Mouse (Mus musculus) stomach, embryonic 14.5 days (tissue): Measurements from ENCODE around the gene 1700037C18Rik. TPM values are rescaled to one million over a fixed set of nuclear protein-coding genes. Genes with fewer than 3 reads are reported as not detected.
A peak's percentile ranks its signal among the peaks of the same experiment; 100 is the strongest.

ENCODE experiments used
- ATAC-seq: fragments of 200-750 bp; cut with Nextera tagmentation; 2 replicates; pipeline ENCODE4 v1.8.0; 2017; ENCODE audit warnings: low read depth, moderate TSS enrichment; ENCODE audit not compliant: insufficient number of reproducible peaks, insufficient read depth, low FRiP score
- H3K27ac ChIP-seq: fragments of 300-500 bp; sonication (generic); 2 replicates; pipeline ENCODE4 v1.5.1; 2014; ENCODE audit warnings: mild to moderate bottlenecking, low read length, moderate library complexity, mixed read lengths
- H3K27me3 ChIP-seq: fragments of 300-500 bp; sonication (generic); 2 replicates; pipeline ENCODE4 v1.6.1; 2014; ENCODE audit warnings: low read length, control low read depth, mixed read lengths; ENCODE audit not compliant: control insufficient read depth, insufficient read depth
- H3K36me3 ChIP-seq: fragments of 300-500 bp; sonication (generic); 2 replicates; pipeline ENCODE4 v1.6.1; 2014; ENCODE audit warnings: mild to moderate bottlenecking, control low read depth, low read length, moderate library complexity, mixed read lengths; ENCODE audit not compliant: control insufficient read depth, insufficient read depth
- H3K4me1 ChIP-seq: fragments of 300-500 bp; sonication (generic); 2 replicates; pipeline ENCODE4 v1.6.1; 2014; ENCODE audit warnings: low read length, control low read depth, mixed read lengths; ENCODE audit not compliant: control insufficient read depth, insufficient read depth
- H3K4me2 ChIP-seq: fragments of 300-500 bp; sonication (generic); replicated peaks from 2 replicates; pipeline ENCODE4 v1.6.1; 2014; ENCODE audit warnings: low read depth, low read length, control low read depth
- H3K4me3 ChIP-seq: fragments of 300-500 bp; sonication (generic); 2 replicates; pipeline ENCODE4 v1.5.1; 2014; ENCODE audit warnings: low read depth, low read length, control low read depth
- H3K9ac ChIP-seq: fragments of 300-500 bp; sonication (generic); replicated peaks from 2 replicates; pipeline ENCODE4 v1.6.1; 2014; ENCODE audit warnings: low read depth, mild to moderate bottlenecking, control low read depth, low read length, moderate library complexity, mixed read lengths
- H3K9me3 ChIP-seq: fragments of 300-500 bp; sonication (generic); 2 replicates; pipeline ENCODE4 v1.6.1; 2016; ENCODE audit warnings: low read depth, low read length, control low read depth; ENCODE audit not compliant: control insufficient read depth
- WGBS: fragments of 180-500 bp; shearing (Covaris S2); extraction: QIAGEN DNeasy Blood & Tissue Kit; methylation state at CpG from one replicate; pipeline ENCODE4 v1.1.7; 2014; 5-methylcytosine and 5-hydroxymethylcytosine counted together
- polyA plus RNA-seq: library from polyadenylated mRNA; unstranded; fragments of >200 nt; fragmentation: Nextera tagmentation; extraction: Ambion mirVana; gene quantifications from 2 replicates; pipeline ENCODE4 v1.2.1, GENCODE M21; 2014

Gene 1700037C18Rik
- polyA plus RNA-seq, 1 experiment from 2014 or later: 6.6 TPM

DNA sequence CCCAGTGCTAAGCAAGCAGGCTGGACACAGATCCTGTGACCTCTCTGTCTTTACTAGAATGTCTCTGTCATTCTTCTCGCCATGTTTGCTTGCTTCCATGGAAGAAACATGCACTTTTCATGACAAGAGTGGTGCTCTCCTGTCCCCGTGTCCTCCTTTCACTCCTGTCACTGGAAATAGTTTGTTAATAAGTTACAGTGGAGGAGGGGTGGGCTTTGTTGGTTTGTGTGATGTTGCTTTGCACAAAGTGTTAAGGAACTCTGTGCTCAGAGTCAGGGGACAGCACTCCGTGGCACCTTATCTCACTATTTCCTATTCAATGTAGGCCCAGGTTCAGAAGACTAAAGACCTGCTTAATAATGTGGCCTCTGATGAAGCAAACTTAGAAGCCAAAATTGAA, 15.0 kb upstream of the 1700037C18Rik start:
- peaks cover 31% of the 10 kb centered on the region for H3K36me3 ChIP-seq
- no peak overlapping the region for H3K4me2 ChIP-seq
- no peak overlapping the region for H3K9ac ChIP-seq
- H3K27me3 ChIP-seq: no peaks in the 10 kb centered on the region
- H3K4me1 ChIP-seq: no peaks in the 10 kb centered on the region
- no peak for ATAC-seq
- no peaks in the 10 kb centered on the region for H3K9me3 ChIP-seq
- no peak overlapping the region for H3K4me3 ChIP-seq
- no peak overlapping the region for H3K27ac ChIP-seq
- WGBS: 83% methylated on average over 3 of the region's 3 CpGs

DNA sequence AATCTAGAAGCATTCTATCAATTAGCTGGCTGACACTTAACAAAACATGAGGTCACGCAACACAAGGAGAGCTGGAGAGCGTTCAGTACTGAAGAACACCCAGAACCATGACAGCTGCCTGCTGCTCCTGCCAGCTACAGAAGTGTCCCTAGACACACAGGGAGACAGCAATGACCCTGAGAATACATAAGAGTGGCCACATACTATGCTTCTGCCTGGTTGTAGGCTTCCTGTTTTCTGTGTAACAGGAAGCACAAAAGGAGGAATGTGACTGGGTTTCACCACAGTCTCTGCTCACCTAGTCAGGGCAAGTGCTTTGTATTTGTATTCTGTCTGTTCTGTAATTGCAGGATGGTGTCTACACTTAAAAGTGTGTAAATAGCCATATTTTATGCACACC, 12.3 kb upstream of the 1700037C18Rik start:
- Histone ChIP-seq H3K27ac (no peak overlapping the region), H3K36me3 (peaks cover 36% of the 10 kb centered on the region), H3K27me3 (no peaks in the 10 kb centered on the region), H3K4me2 (no peak overlapping the region), H3K9me3 (no peaks in the 10 kb centered on the region), H3K4me1 (no peaks in the 10 kb centered on the region), H3K9ac (no peak overlapping the region), H3K4me3 (no peak overlapping the region)
- WGBS: 89% methylated on average over 2 of the region's 2 CpGs
- ATAC-seq: no peak

DNA sequence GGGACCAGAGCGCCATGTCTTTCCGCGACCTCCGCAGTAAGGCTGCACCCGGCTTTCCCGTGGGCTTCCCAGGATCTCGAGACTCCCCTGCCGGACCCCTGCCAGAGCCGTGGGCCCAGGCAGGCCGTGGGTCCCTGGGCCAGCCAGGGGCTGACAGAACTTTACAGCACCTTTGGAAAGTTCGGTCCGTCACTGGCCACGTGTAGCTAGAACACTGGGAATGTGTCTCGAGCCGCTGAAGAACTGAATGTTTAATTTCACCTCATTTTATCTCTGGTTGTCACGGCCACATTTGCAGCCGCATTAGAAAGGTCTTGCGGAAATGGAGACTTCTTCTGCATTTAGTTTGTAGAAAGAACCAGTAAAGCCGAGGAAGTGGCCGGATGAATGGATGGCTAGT, 629 bp upstream of the 1700037C18Rik start:
- Histone ChIP-seq H3K9ac (peak overlapping the region; percentile 54), H3K4me2 (peak overlapping the region; percentile 57), H3K27me3 (no peaks in the 10 kb centered on the region), H3K27ac (peak overlapping the region; percentile 66; the same call in 1 of the 2 replicates), H3K4me1 (peaks cover 4% of the 10 kb centered on the region; the same call in 1 of the 2 replicates), H3K36me3 (peaks cover 19% of the 10 kb centered on the region), H3K4me3 (peak overlapping the region; percentile 45), H3K9me3 (no peaks in the 10 kb centered on the region)
- 6% methylated on average over 20 of the region's 20 CpGs for WGBS
- no peak for ATAC-seq

DNA sequence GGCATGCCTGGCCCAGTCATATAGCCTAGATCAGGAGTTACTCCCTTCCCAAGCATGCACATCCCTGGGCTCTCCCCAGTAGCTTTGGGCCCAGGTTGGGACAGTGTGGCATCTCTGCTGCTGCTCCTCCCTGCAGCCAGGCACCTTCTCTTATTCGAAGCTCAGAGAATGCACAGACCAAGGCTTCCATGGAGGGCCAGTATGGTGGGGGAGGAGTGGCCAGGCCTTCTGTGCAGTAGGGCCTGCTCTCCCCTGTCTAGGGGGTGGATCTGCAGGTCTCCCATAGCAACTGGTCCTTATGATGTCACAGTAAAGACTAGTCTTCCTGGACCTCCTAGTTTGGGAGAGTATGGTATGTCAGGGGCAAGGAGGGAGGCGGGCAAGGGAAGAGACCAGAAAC, 1.0 kb downstream of the 1700037C18Rik start:
- Histone ChIP-seq H3K36me3 (peaks cover 18% of the 10 kb centered on the region), H3K27ac (no peak overlapping the region), H3K9ac (no peak overlapping the region), H3K4me3 (no peak overlapping the region), H3K27me3 (no peaks in the 10 kb centered on the region), H3K4me2 (no peak overlapping the region), H3K9me3 (no peaks in the 10 kb centered on the region), H3K4me1 (peaks cover 4% of the 10 kb centered on the region; the same call in 1 of the 2 replicates)
- ATAC-seq: no peak
- WGBS: 67% methylated on average over 2 of the region's 2 CpGs

DNA sequence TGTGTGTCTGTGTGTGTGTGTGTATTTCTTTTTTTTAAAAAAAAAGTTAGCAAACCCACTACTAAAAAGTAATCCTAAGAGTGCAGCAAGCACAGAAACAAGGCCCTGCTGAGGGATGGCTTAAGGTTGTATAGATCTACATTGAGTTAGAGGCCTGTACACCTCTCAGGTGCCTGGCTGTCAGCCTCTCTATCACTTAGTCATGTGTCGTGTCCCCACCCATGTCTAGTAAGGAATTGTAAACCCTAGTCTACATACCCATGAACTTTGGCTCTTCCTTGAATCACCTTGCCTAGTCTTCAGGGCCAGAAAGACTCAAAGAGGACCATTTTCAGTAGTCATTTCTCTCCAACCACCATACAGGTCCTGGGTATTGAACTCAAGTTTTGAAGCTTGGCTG, 11.9 kb downstream of the 1700037C18Rik start:
- H3K27me3 ChIP-seq: no peaks in the 10 kb centered on the region
- H3K9me3 ChIP-seq: no peaks in the 10 kb centered on the region
- H3K4me2 ChIP-seq: no peak overlapping the region
- H3K4me3 ChIP-seq: no peak overlapping the region
- WGBS: 81% methylated on average over 1 of the region's 1 CpGs
- no peak for ATAC-seq
- no peak overlapping the region for H3K27ac ChIP-seq
- no peaks in the 10 kb centered on the region for H3K4me1 ChIP-seq
- H3K36me3 ChIP-seq: peaks cover 39% of the 10 kb centered on the region
- no peak overlapping the region for H3K9ac ChIP-seq

DNA sequence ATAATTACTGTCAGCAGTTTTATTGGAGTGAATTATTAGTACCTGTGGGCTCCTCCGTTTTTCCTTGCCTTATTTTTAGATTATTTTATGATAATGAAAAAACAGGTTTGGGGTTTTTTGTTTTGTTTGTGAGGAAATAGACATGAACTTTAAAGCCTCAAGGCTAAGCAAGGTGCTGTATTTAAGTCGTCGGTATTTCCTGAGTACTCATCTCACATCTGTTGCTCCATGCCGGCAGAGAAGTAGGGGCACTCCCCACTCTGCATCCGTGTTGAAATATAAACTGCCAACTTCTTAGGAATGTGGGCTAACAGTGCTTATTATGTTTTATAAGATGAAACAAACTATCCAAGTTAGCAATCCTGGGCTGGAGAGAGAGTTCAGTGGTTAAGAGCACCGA, 12.4 kb downstream of the 1700037C18Rik start:
- Histone ChIP-seq H3K4me2 (no peak overlapping the region), H3K9me3 (no peaks in the 10 kb centered on the region), H3K9ac (no peak overlapping the region), H3K4me3 (no peak overlapping the region), H3K4me1 (no peaks in the 10 kb centered on the region), H3K27ac (no peak overlapping the region), H3K27me3 (no peaks in the 10 kb centered on the region), H3K36me3 (peaks cover 34% of the 10 kb centered on the region)
- ATAC-seq: no peak
- 82% methylated on average over 6 of the region's 6 CpGs for WGBS

DNA sequence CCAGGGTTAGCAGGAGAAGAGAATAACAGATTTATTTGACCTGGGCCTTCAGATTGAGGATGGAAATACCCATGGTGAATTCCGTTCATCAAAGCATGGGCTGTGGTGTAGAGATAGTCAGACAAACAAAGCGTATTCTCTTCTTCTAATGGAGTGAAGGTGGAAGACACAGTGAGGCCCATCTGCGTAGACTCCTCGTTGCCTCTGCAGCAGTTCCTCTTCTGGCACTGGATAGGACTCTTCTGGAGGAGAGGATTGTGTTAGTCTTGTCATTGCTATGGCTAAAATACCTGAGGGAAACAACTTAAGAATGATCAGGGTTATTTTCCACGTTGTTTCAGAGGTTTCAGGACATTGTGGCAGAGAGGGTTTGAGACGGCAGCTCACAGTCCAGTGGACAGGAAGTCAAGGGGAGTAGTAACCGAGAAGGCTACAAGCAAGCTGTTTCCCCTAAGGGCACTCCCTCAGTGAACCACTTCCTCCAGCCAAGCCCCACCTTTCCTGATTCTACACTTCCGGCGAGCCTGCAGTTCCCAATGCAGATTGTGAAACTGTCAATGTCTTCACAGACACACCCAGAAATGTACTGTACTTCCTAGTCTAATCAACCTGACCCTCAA, 13.2 kb downstream of the 1700037C18Rik start:
- Histone ChIP-seq H3K9ac (no peak overlapping the region), H3K27me3 (no peaks in the 10 kb centered on the region), H3K27ac (peak overlapping the region; percentile 17; the same call in 1 of the 2 replicates), H3K4me3 (no peak overlapping the region), H3K4me2 (no peak overlapping the region), H3K9me3 (no peaks in the 10 kb centered on the region), H3K36me3 (peaks cover 28% of the 10 kb centered on the region), H3K4me1 (no peaks in the 10 kb centered on the region)
- WGBS: 77% methylated on average over 9 of the region's 9 CpGs
- no peak for ATAC-seq

DNA sequence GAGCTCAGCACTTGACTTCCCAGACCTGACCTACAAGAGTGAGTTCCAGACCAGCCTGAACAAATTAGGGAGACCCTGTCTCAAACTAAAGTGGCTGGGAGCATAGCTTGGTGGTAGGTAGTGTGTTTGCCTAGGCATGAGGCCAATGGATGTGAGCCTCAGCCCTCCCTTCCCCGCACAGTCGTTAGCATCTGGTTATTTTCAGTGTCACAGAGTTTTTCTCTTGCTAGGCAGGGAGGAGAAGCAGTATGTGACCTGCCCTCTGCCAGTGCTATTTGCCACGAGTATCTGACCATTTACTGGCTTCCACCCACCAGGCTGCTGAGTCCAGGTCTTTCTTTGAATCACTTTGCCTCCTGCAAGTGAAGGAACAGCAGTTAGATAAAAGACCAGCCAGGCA, 14.8 kb downstream of the 1700037C18Rik start:
- no peaks in the 10 kb centered on the region for H3K4me1 ChIP-seq
- no peak for ATAC-seq
- no peaks in the 10 kb centered on the region for H3K9me3 ChIP-seq
- no peak overlapping the region for H3K27ac ChIP-seq
- 64% methylated on average over 3 of the region's 3 CpGs for WGBS
- H3K4me3 ChIP-seq: no peak overlapping the region
- H3K36me3 ChIP-seq: peaks cover 14% of the 10 kb centered on the region
- H3K9ac ChIP-seq: no peak overlapping the region
- H3K27me3 ChIP-seq: no peaks in the 10 kb centered on the region
- H3K4me2 ChIP-seq: no peak overlapping the region
